Mouse (Mus musculus) erythroblast, embryonic 14.5 days (primary cell): ENCODE data around the gene Arfip1.

Experiments
- GATA1 ChIP-seq: IDR thresholded peaks from 2 replicates; pipeline ENCODE4 v1.6.1; 2012; ENCODE audit warnings: low read length, inconsistent platforms, mixed read lengths
- TAL1 ChIP-seq: IDR thresholded peaks from 3 replicates; pipeline ENCODE4 v1.6.1; 2012; ENCODE audit warnings: low read length, inconsistent platforms, mixed read lengths

DNA sequence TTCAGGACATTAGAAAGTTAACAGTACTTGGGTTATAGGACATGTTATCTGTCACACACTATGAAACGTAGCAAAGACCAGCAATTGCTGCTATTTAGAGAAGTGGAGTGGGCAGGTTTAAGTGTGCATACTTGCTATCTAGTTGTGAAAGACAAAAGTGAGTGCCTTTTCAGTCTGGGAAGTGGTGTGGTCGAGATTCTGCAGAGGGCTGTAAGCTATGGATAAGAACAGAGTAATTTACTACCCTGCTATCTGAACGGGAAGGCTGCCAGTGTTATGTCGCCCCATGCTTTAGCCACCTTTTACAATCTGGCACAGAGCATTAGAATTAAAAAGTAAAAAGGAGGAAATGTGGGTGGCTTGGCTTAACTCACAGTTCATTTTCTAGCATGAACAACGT is 4.3 kb upstream of the Arfip1 start:
- no peak for TF ChIP-seq GATA1
- TF ChIP-seq TAL1: no peak
